Mouse (Mus musculus): ENCODE data around the gene Rbm26. TPM values are rescaled to one million over a fixed set of nuclear protein-coding genes. Genes with fewer than 3 reads are reported as not detected.

The Rbm26 gene
- 10 to 100 TPM; 38.5 to 46.9 TPM for polyA plus RNA-seq (2017; shearing (Covaris generic))

DNA sequence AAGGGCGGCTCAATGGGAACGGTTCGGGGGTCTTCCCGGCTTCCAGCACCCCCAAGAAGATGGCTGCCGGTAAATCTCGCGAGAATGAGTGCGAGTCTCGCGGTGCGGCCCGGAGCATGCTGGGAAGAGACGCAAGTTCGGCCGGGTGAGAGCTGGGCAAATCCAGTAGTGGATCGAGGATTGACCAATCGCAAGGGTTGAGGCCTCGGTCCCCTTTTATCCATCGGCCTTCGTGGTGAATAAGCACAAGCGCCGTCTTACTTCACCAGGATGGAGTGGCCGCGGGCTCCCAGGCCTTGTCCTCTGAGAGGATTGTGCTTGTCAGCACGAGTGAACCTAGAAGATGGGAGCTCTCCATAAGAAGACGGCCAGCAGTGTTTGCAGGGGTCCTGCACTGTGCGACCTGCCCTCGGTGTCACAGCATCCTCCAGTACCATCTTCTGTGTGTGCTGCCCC lies at the start of gene Rbm26:
Rbm26 (minus strand) TSS at position 90 of the 456 bp plus-strand sequence.
- ATAC-seq = peak; percentile 92

DNA sequence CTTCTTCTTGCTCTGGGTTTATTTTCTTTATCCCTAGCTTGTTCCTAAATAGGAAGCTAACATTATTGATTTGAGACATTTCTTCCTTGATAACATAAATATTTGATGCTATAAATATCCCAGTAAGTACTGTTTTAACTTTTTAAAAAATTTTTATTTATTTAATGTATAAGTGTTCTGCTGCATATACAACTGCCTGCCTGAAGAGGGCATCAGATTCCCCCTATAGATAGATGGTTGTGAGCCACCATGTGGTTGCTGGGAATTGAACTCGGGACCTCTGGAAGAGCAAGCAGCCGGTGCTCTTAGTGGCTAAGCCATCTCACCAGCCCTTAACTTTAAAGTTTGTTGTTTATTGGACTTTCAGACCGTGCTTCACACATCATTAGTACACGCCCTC lies 48.7 kb upstream of the Rbm26 start:
- ATAC-seq = no peak

DNA sequence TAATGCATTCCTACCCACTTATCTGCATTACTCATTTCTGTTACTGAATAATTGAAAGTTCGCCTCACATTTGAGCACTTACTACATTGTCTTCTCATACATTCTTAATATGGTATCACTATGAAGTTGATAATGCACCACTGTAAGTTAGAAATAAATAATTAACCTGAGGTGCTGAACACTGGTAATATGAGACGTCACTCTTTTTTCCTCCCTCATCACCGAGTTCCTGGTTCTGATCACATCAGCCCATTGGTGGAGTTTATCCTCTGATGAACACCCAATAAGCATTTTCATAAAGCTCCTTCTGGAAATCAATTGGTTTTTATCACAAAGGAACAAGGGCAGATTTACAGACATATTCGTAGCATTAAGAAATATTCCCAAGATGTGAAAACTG lies 45.1 kb upstream of the Rbm26 start:
- ATAC-seq = no peak

DNA sequence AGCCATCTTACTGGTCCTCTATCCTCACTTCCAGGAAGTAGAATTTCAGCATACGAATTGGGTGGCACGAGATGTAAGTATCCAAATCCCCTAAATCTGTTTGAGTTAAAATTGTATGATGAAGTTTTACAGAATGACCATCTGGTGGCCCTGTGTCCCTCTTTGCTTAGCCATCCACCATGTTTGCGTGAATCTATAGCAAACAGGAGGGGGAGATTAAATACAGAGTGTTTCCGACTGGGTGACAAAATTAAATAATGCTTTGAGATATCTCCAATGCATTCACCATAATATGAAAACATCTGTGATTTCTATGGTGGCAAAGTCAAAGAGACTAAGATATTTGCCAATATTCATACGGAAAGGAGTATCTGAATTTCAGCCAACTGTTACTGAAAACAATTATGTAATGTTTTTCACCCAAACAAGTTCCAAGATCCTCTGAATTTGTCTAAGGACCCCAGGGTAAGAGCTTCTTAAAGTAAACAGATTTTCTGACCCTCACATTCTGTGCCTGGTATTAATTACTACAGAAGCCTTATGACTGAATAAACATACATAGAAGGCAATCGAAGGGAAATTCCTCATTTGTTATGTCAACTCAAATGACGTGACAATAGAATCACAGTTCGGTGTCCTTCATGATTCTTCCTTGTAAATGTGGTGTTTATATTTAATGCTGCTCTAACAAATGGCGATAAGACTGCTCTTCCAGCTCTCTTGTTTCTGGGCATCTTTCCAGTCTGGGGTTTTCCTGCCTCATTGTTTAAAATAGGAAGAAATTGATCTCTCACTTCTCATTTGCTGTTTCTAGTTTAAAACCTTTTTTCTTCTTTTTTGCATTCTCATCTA lies 42.6 kb upstream of the Rbm26 start:
- ATAC-seq = no peak

DNA sequence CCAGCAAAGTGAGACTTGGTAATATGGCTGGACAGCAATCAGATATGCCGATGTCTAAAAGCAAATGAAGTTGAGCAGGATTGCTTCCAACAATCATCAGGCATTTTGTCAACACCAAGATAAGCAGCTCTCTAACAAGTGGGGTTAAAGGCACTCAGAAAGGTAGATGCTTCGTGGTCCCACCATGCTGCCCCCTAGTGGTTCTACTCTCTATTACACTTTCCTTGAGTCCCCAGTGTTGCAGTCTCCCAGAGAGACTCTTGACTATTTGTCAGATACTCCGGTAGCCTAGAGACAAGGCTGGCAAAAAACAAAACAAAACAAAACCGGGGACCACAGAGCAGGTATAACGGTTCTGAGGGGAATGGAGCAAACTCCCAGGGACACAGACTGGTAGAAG lies 21.3 kb upstream of the Rbm26 start:
- ATAC-seq = peak; percentile 81

DNA sequence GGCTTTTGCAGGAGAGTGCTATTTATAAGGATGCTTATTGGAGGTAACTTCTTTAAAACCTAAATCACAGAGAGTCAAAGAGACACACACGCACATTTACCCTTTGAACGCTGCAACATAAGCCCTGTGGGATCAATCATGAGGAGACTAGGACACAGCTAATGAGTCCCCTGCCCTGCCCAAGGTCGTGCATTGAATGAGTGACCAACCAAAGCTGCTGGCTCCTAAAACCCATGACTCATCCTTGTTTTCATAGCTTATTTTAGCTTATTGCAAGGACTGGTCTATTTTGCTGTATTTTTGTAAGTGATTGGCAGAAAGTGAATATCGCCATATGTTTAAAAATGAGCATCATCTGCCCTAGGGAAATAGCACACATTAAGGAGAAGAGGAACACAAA lies 17.6 kb upstream of the Rbm26 start:
- ATAC-seq = no peak

DNA sequence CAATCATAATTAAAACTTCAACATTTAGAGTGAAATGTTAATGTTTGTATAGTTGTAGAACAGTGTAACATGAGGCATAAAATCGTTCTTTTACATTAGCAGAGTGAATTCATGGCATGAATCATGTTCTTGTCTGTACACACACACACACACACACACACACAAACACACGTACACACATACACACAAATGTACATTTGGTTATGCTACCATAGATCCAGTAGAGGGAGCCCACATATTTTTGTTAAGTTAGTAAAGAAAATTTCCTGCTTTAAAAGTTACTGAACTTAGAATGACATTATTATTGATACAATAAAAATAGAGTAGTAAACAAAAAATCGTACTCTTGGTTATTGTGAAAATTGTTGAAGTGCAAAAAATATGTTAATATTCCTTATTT lies 7.7 kb upstream of the Rbm26 start:
- peak; percentile 58 for ATAC-seq

DNA sequence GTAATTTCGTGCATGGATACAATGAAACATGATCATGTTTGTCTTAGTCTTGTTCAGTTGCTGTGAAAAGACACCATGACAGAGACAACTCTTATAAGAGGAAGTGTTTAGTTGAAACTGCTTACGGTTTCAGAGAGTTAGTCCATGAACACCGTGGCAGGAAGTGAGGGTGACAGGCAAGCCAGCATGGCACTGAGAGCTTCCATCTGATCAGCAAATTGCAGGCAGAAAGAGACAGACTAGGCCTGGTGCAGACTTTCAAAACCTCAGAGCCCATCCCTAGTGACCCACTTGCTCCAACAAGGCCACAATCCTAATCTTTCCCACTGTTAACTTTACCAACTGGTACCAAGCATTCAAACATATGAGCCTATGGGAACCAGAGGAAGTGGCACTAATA lies 5.7 kb upstream of the Rbm26 start:
- peak; percentile 69 for ATAC-seq

DNA sequence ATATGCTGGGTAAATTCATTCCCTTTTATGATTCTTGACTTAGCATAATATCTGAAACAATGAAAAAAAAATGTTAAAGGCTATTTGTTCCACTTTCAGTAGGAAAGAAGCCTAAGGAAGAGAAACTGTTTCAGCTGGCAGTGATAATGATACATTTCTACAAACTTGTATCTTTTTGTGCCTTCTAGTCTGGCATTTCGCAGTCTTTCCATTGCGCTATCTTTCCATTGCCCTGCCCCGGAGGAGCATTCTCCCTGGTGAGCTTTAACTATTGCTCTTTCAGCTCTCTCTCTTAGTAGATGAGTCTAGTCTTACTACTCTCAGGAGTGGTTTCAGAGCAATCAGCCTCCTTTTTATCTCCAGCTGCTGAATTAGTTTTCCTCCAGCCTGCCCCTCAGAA lies 2.6 kb upstream of the Rbm26 start:
- no peak for ATAC-seq

DNA sequence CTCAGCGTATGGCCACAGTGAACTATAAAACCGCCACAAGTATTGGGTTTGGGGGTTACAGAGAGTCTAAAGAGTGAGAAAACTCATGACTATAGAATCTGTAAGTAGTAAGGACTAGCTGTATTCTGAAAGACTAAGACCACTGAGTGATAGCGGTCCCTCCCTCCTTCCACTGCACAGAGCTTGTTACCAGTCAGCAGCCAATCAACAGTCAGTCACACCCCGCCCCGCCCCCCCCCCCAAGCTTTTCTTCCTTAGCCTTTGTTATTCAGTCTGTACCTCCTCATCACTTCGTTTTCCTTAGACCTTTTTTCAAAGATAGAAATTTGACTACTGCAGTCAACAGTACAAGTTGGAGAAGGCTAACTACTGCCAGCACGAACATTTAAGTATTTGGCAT lies 1.9 kb upstream of the Rbm26 start:
- ATAC-seq = no peak

DNA sequence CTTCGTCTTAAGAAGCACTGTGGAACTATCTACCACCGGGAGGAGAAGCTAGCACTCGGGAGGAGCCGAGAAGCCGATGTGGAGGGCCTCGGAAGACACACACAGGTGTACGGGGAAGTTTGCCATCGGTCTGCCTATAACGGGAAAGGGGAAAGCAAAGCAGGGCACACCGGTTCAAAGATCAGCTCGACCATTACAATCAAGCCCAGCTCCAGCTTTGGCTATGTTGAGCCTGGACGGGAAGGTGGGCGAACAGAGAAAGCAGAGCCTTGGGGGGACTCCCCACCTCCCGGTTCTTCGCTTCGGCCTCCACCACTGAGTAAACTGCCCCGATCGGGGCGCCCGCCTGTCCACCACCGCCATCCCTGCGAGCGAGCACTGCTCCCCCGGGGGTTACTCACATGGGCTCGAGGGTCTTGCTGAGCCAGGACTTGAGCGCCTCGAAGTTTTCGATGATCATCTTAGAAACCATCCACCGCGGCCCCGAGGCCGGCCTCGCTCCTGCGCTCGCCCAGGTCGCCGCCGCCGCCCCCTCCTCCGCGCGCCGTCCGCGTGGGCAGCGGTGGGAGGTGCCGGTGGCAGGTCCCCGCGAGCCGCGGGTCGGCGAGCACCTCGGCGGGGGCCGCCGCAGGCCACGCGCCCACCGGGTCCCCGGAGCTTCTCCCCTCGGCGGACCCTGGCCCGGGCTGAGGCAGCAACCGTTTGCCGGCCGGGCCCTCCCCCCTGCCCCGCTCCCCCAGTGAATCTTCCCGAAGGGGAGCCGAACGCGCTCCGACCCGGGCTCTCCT lies 552 bp downstream of the Rbm26 start:
- peak; percentile 54 for ATAC-seq

DNA sequence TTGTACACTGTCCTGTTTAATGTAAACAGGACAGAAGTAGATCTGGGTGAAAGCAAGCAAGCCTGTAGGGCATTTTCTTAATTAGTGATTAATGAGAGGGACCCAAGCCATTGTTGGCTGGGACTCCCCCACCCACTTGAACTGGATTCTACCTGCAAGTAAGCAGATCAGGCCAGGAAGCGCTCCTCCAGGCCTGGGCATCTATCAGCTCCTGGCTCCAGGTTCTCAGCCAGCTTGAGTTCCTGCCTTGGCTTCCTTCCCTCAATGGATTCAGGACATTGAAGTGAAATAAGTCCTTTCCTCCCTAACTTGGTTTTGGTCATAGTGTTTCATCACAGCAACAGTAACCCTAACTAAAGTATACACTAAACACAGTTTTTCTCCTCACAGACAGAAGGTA lies 9.9 kb downstream of the Rbm26 start:
- no peak for ATAC-seq

DNA sequence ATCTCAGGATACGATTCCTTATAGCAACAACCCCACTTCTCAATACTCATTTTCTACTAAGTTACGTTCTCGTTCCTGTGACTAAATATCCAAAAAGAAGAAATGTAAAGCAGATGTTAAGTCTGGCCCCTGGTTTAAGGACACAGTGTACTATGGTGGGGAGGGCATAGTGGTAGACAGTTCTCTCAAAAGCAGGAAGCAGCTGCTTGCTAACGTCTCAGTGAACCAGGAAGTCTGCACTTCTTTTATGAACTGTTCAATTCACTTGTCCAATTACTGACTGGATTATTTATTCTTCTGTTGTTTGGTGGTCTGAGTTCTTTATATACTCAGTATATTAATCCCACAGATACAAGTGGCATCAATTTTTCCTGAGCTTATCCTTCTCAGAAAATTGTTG lies 12.3 kb downstream of the Rbm26 start:
- ATAC-seq = peak; percentile 79

DNA sequence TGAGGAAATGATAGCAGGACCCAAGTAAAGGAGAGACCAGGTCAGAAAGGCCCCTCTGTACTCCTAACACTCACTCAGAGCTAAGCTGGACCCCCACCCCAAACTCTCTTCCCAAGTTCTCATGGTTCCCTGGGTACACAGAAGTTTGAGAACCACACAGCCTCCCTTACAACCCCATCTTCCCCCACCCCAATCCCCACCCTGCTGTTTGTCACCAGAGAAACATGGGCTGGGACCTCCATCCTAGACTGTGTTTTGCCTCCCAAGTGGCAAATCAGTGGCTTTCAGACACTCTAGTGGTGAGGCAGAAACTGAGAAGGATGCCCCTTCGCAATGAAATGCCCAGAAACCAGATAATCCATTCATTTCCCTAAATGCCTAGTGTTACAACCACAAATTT lies 15.8 kb downstream of the Rbm26 start:
- ATAC-seq = no peak

DNA sequence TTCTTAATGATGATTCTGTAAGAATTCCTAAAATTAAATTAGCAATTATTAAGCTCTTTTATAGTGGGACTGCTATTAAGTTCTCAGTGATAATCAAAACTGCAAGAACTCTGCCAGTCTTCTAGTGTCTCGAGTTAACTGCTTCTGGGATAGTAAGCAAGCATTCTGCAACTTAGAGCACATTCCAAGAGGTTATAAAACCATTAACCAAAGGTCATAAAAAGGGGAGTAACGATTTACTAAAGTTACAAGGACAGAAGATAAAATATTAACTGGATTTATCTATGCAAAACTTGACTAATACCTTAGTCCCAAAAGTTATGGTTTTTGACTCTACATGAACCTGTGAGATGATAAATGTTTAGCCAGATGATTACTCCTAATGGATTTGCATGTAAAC lies 18.6 kb downstream of the Rbm26 start:
- no peak for ATAC-seq

DNA sequence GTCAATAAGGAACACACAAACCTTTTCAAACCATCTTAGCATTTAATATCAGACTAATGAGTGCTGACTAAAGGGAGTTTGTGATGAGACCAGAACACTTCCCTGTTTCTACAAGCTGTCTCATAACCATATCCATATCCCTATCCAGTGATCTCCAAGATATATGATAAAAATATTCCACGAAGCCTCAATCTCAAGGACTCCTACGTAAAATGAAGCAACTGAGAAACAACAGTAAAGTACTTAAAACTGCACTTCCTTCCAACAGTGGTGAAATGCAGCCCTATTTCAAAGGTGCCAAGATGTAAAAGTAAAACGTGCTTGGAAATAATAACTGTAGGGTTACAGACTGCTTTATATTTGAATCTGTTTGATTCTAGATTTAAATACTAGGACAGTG lies 43.1 kb downstream of the Rbm26 start:
- ATAC-seq = no peak

DNA sequence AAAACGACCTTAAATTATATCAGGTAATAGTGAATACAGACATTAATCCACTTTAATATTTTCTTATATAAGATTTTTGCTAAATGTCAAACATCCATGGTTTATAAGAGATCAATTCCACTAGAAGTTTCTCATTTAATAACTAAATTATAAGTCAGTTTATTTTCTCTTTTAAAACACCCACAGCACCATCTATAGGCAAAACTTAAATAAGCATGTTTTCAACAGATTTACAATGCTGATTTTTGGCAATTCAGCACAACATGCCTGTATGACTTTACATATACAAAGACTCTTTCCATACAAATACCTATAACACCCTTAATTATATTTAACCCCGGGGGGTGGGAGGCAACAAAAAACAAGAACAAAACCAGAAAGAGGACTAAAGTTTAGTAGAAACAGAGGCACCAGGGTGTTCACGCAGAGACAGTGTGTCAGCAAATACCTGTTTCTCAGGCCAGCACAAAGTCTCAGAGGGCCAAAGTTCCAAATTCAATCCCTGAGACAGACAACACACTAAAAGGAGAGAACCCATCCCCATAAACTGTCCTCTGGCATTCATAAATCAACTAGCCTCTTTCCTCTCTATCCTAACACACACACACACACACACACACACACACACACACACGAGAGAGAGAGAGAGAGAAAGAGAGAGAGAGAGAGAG lies 49.3 kb downstream of the Rbm26 start:
- no peak for ATAC-seq

DNA sequence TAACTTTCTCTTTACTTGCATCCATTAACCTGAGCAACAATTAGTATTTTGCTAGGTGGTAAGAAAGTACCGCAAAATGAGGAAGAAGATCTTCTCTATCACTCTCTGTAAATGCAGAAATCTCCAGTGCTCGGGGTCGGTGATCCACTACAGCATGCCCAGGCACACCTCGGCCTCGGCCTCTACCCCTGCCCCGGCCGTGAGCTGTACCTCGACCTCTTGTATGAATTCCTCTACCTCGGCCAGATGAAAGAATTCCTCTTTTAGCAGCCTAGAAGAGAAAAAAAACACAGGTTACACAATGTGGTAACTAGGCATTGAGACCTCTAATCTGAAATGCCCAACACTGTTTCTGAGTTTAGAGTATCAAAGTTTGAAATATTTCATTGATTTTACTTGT lies 52.6 kb downstream of the Rbm26 start:
- no peak for ATAC-seq

DNA sequence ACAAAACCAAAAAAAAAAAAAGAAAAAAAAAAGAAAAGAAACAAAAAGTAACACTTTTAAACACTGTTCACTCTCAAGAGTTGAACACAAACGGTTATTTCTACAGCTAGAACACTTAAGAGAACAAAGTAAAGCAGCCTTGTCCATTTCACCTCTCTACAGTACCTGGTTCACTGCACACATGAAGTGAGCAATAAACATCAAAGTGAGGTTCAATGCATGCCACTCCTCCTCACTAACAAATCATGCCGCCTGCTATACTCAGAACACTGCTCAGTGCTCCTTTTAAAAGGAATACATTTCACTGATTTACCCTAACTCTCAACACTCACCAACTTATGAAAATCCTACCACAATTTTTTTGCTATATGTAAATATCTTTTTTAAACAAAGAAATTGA lies 61.7 kb downstream of the Rbm26 start:
- ATAC-seq = no peak

DNA sequence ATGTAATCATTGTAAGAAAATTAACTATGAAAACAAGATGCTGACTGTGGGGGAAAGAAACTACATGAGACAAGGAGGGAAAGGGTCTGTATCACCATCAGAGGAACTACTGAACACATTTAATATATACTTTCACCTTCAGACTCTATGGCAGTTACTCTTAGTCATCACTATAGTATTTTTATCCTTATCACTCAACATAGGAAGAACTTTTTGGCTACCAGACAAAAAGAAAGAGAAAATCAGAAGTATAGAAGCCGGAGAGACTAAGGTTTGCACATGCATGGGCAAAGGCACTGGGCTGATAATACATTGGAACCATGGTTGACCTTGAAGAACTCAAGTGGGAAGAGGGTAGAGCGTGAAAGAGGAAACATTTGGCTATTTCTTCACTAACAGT lies 70.9 kb downstream of the Rbm26 start:
- no peak for ATAC-seq

DNA sequence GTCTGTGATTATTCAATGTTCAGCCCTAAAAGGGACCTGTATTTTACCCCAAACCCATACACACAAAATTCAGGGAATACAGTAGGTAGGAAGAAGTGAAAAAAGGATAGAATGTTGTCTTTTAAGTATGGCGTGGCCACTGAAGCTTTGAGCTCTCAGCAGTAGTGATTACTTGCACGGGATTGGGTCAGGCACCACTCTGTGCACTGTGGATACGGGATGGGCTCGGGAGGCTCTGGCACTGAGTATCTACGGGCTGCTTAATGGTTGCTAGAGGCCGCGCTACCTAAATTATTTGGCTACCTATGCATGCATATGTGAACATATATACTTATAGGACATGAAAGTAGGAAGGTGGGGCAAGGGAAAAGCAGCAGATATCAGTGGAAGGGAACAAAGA lies 78.3 kb downstream of the Rbm26 start:
- no peak for ATAC-seq

DNA sequence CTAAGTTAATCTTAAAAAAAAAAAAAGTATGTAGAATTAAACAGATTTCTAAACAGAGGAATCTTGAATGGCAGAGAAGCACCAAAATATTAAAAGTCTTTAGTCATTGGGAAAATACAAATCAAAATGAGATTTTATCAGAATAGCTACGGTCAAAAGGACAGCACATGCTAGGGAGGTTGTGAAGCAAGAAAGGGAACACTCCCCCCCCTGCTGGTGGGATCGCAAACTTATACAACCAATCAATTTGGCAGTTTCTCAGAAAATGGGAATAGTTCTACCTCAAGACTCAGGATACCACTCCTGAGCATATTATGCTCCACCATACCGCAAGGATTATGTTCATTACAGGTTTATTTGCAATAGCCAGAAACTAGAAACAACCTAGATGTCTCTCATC lies 80.9 kb downstream of the Rbm26 start:
- ATAC-seq = no peak

DNA sequence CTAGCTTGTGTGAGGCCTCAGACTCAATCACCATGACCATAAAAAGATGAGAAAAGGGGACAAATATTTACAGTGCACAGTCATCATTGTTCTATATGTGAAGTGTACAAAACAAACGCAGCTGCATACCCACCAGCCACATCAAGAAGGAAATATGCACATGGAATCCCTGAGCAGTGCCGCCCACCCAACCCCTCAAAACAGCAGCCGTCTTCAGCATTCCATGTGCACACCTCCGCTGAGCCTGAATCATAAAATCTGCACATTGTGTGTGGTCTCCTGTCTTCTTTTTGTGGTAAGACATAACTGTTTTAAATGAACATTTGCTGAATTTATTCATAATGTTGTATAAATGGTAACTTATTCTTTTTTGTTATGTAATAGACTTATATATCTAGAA lies 90.1 kb downstream of the Rbm26 start:
- no peak for ATAC-seq
